Mouse (Mus musculus) megakaryocyte progenitor cell, adult 5-6 weeks (primary cell): Measurements from ENCODE around the gene Msi2. TPM values are rescaled to one million over a fixed set of nuclear protein-coding genes. Genes with fewer than 3 reads are reported as not detected.

Experiments
- ATAC-seq: replicated peaks from 2 replicates; pipeline ENCODE4 v1.8.0; 2016; ENCODE audit warnings: mild to moderate bottlenecking, moderate TSS enrichment, inconsistent platforms; ENCODE audit not compliant: poor library complexity
- total RNA-seq, 2 experiments: library from RNA; stranded (forward) in 1 of 2; stranded (reverse) in 1 of 2; fragments of 157-497, 149-512 nt in 1 of 2; fragments of 200-1000 nt in 1 of 2; gene quantifications; 2 replicates each; pipeline versions ENCODE4 v1.2.3 to v1.2.4; 2015 to 2017

Msi2 gene
- total RNA-seq, 2 experiments from 2014 or later, result 35.4 to 46.6 TPM

DNA sequence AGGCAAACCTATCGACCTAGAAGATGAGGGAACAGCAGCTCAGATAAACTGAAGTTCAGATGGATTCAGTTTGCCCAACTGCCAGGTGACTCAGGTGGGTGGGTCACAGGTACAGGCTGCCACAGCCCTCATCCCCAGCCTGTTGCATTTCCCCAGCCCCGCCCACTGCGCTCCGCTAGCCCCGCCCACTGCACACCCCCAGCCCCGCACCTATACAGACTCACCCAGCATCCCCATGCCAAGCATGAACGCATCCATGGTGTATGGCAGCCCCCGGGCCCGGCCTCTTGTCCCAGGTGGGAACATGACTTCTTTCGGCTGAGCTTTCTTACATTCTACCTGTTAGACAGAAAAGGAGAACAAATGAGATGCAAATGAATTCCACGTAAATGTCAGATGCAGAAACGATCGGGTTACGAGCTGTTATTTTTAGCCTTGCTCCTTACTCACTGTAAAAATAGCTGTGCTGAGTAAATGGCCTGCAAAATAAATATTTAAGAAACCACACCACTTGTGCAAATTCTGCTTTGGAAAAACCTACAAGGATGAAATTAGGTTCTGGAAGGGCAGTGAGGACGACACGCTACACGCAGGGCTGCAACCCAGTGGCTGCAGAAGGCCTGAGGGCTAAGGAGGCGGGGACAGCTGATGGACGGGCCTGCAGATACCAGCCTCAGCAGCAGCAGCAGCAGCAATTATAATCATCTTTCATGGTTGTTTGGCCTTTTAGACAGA lies 323.8 kb downstream of the Msi2 start:
- ATAC-seq, result no peak

DNA sequence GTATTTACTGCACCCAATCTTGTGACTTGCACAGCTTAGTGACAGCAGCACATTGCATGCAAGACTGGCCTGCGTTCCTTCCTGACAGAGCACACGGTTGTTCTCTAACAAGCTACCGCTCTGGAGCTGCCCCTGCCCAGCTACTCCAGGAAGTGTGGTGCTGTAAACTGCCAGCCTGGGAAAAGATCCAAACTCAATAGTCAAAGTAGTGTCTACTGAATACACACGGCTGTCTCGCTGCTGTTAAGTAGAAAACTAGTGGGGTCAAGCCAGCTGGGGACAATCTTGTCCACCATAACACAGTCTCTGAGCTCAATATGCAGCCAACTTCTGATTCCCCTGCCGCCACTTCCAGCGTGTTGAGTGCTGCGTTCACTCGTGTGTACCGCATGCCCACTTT lies 325.6 kb downstream of the Msi2 start:
- no peak for ATAC-seq

DNA sequence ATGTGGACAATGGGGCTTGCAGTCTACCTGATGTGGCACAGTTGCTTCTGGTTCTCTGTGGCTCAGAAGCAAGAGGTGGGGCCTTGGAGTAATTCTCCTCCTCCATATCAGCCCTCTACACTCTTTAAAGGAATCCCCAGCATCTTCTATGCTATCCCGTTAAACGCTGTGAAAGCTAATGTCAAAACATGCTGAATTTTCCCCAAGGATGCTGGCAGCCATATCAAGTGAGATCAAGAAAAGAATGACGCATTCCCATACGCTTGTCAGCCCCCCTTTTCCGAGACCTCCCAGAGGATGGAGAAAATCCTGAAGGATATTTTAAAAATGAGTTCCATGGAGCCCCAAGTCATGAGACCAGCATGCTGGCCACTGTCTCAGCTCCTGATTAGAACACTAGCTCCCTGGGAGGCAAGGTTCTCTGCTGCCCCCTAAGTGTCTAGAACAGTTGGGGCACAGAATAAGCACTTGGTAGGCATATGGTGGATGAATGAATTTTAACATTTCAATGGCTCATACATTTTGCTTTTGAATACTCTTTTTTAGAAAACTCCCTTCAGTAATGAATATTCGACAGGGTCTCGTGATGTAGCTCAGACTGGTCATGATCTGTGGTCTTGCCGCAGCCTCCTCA lies 327.0 kb downstream of the Msi2 start:
- no peak for ATAC-seq

- ATAC-seq, result no peak
Measured at GRCm38 (mm10) chr11:88389530-88389929, 328.8 kb downstream of the Msi2 start.

- ATAC-seq, result no peak
Measured at GRCm38 (mm10) chr11:88386916-88387315, 331.4 kb downstream of the Msi2 start.

GRCm38 (mm10) chr11:88382449-88382848 lies 335.9 kb downstream of the Msi2 start:
- no peak for ATAC-seq

DNA sequence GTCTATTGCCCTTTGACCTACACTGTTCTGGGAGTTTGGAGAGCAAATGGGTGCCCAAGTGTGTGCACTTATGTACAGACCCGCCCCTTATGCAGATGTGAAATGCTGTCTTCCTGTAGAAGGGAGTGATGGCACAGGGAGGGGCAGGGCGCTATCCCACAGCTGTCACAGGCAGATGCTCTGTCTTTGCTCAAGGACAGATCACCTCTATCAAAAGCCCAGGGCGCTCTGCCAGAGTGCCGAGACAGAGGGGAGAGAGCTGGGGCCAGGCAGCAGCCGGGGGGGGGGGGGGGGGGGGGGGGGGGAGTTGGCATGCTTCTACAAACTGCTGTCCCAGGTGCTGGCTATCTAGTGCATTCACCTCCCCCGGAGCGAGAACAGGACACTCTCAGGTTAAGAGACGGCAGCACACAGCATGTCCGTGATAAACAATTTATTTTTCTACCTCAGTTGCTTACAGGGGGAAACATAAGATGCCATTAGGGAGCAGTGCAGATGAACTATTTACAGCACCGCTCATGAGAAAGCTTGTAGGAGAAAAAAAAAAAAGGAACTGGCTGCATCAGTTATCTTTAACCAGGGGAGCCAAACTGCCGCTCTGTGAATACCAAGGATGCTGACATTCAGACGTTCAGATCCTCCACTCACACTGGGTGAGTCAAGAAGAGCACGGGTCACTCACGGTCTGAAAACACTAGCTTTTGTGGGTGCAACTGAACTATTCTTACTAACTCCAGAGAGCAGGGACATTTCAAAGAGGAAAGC lies 337.0 kb downstream of the Msi2 start:
- peak; percentile 81 for ATAC-seq

GRCm38 (mm10) chr11:88379635-88380034 lies 338.7 kb downstream of the Msi2 start:
- no peak for ATAC-seq

DNA sequence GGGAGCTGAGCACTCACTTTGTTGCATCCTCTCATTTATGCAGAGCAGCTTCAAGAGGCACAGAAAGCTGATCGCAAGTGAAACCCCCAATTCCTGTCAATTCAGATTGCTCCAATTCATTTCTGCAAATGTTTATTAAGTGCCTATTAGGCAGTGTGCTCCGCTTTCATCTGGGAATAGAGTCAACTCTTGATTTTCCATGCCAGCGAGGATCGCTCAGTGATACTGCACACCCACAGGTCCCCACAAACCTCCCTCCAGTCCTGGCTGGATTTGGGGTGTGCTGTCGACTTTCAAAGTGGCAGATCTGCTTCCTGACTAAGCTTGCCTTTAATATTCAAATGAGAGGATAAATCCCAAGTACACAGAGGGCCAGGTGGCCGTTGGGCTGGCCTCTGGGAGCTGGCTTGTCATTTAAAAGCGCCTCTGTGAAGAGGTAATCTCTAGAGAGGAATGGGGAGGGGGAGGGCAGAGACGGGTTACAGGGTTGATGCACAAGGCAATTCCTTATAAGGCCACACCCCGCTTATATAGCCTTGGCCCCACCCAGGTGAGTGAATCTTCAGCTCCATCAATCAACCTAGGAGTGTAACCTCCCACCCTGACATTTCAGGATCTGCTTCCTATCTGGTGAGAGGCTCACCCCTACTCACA lies 339.5 kb downstream of the Msi2 start:
- ATAC-seq, result no peak

DNA sequence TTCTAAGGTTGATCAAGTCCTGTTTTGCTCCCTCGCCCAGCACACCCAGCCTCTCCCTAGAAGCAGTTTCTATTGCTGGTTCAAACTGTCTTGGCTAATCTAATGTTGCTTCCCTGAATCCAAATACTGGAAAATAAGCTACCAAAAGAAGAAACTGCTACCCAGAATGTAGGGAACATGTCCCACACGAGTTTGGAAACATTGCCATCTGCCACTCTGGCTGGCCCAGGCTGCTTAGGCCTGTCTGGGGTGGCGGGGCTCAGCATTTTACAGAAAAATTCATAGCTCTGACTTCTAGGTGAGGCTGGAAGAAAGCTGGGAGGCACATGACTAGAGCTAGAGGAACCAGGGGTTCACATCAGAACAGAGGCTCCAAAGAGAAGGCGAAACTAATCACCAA lies 345.7 kb downstream of the Msi2 start:
- no peak for ATAC-seq

DNA sequence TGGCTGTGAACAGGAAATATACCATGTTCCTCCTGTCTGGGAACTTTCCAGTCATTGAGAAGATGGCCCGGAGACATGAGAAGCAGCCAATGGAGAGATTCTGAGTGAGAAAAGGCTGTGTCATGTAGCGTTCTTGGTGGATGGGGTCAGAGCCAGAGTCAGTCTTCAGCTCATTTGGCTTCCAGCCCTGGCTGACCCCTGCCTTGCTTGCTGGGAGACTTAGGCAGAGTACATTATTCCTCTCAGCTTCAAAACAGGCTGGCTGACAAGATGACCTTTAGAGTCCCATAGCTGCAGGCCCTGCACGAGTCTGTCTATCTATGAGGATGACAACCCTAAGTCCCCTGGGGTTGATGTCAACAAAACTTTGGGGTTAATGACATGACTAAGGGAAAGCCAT lies 348.4 kb downstream of the Msi2 start:
- ATAC-seq, result no peak

- ATAC-seq, result peak; percentile 90
Measured at GRCm38 (mm10) chr11:88367501-88367900, 350.8 kb downstream of the Msi2 start.

DNA sequence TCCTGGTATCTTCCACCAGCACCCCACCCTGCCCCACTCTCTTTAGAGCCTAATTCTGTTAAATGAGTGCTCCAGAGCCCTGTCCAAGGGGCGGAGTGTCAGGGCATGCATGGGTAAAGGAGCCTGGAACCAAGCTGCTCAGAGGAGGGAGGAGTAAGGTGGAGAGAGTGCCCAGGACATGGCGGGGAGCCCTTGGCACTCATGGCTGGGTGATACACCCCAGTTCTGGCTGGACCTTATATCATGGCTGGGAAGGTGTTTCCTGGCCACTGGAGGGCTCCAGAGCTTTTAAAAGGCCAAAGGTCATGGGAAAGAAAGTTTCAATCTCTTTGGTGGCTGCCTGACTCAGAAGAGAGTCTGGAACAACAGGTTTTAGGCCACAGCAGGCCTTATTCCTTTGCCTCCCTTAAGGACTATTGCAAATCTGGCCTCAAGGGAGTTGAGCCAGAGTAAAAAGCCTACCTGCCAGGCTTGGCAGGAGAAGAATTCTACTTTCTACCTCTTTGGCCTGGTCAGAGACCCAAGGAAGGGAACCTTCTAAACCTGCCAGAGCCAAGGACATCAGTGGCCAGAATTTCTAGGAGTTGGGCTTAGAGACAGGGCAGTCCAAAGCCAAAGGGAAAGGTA lies 352.3 kb downstream of the Msi2 start:
- ATAC-seq, result no peak

DNA sequence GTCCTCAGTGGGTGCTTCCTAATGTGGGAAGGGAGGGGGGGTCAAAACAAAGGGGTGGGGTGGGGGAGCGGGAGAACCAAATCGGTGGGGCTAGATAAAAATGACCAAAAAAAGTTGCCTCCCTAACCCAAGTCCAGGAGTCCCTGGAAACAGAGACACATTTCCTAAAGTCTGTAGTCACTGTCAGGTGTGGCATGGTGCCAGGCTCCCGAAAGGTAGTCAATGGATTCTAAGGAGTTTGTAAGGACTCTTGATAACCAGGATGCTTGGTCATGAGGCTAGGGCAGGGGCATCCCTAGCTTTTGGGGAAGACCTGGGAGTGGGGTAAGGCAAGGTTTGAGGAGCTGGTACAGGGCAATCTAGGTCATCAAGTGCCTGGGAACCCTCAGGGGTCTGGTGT lies 354.1 kb downstream of the Msi2 start:
- no peak for ATAC-seq

GRCm38 (mm10) chr11:88363481-88363880 lies 354.8 kb downstream of the Msi2 start:
- ATAC-seq, result no peak

DNA sequence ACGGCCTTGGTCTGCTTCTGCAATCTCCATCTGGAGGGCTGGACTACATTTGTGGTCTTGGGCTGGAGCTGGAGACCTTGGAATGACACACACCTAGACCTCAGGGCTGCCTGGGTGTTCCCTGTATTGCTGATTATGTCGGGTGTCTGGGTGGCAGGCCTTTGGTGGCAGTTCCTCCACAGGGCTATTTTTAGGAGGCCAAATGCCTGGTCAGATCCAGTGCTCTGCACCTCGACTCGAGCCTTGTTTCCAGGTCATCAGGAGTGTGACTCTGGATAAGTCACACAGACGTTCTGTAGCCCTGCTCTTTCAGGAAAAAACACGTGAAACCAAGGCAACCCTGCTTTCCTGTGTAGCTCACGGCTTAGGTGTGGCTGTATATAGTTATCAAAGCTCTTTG lies 358.6 kb downstream of the Msi2 start:
- ATAC-seq, result no peak

DNA sequence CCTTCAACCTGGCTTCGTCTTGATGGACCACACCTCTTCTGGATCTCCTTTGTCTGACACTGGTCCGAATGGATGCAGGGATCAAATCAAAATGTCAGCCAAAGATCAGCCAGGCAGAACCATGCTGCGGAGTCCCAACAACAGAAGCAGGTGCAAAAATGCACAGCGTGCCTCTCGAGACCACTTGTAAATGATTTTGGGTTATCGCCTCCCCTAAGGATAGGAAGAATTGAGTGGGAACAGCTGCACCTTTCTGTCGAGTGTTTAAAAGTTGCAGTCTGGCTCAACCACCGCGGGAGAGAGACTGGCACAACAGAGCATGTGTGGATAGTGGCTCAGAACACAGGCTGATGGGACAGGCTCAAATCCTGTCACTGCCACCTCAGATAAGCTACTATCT lies 361.0 kb downstream of the Msi2 start:
- no peak for ATAC-seq

GRCm38 (mm10) chr11:88356598-88357290 lies 361.6 kb downstream of the Msi2 start:
- peak; percentile 87 for ATAC-seq

- no peak for ATAC-seq
Measured at GRCm38 (mm10) chr11:88356016-88356415, 362.3 kb downstream of the Msi2 start.

DNA sequence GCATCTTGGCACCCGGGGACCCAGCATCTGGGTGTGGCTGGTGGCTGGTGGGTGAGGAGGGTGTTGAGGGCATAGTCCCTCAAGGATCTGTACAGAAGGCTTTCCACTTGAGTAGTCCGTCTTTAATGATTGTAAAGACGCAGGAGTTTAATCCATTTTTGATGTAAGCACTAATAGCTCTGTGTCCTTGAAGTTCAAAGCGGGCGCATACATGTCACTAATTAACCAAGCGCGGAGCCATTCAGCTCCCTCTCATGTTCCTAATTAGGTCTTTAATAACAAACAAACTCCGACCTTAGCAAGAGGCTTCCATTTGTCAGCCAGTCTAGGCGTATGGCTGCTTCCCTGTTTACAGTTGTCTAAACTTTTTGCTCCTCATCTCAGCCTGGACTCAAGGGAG lies 363.5 kb downstream of the Msi2 start:
- no peak for ATAC-seq
